Mouse (Mus musculus) lung, postnatal 0 days (tissue): ENCODE data around the gene Wapl.

Experiments used
- CTCF ChIP-seq: IDR thresholded peaks from 2 replicates; pipeline ENCODE4 v1.5.1; 2016; ENCODE audit warnings: antibody characterized with exemption, mild to moderate bottlenecking
- EP300 ChIP-seq: IDR thresholded peaks from 2 replicates; pipeline ENCODE4 v1.6.1; 2016; ENCODE audit warnings: antibody characterized with exemption, mild to moderate bottlenecking, control low read depth

DNA sequence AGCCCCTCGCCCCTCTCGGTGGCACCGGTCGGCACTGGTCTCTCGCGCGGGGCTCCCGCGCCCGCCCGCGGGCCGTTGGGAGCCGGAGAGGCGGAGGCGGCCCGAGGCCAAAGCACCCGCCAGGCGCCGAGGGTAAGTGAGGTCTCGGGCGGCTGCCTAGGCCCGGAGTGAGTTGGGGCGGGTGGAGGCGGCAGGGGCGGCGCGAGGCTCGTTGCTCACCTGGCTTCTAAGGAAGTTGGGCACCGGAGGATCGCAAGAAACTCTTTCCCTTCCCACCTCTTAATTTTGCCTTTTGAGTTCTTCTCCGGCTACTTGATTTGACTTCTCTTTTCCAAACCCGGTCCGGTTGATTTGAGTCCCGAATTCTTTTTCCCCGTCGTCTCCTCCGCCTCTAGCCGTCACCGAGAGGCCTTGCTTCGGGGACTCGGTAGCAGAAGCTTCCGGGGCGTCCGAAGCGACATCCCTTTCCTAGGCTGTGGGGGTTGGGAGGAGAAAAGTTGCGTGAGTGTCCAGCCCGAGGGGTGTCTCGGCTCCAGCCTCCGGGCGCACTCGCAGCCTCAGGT, 582 bp downstream of the Wapl start:
- TF ChIP-seq CTCF (no peak), EP300 (no peak)
